Mouse (Mus musculus): ENCODE results near the gene Ercc8. TPM values are rescaled to one million over a fixed set of nuclear protein-coding genes. Genes with fewer than 3 reads are reported as not detected.

The Ercc8 gene
- polyA plus RNA-seq, 1 experiment from 2014 or later, result 11.6 TPM

GRCm38 (mm10) chr13:108229191-108229590 is 70.7 kb downstream of the Ercc8 start:
- no peaks in the 10 kb centered on the region for H3K27me3 ChIP-seq (ENCODE audit: insufficient read depth, low read length)
- no peaks in the 10 kb centered on the region for H3K9me3 ChIP-seq (replicated peaks; ENCODE audit: low read length)
- H3K36me3 ChIP-seq (ENCODE audit: insufficient read depth, low read length), result no peaks in the 10 kb centered on the region
- H3K27ac ChIP-seq, result 0 out of 2 replicates have a peak overlapping the region, but pooled peaks have one; percentile 25
- H3K4me3 ChIP-seq (replicated peaks; ENCODE audit: low read depth, low read length), result no peak overlapping the region
- DNase-seq (ENCODE audit: low spot score), result no peak
- no peak for TF ChIP-seq CTCF (IDR thresholded peaks at IDR 0.05; ENCODE audit: low read depth)
- peak; percentile 57; the same call in 1 of the 2 replicates for ATAC-seq (replicated peaks; ENCODE audit: low FRiP score, low read depth)
- WGBS, result 41% methylated on average over 3 of the region's 3 CpGs
- H3K4me2 ChIP-seq (ENCODE audit: low read length), result no peak overlapping the region
- H3K9ac ChIP-seq (ENCODE audit: low read depth, low read length), result no peak overlapping the region
- H3K4me1 ChIP-seq (replicated peaks; ENCODE audit: insufficient read depth, low read length), result 0 out of 2 replicates have a peak, but pooled peaks cover 7% of the 10 kb centered on the region

- H3K27me3 ChIP-seq (ENCODE audit: insufficient read depth, low read length), result no peaks in the 10 kb centered on the region
- H3K36me3 ChIP-seq (ENCODE audit: insufficient read depth, low read length), result no peaks in the 10 kb centered on the region
- no peak overlapping the region for H3K4me3 ChIP-seq (replicated peaks; ENCODE audit: low read depth, low read length)
- H3K4me2 ChIP-seq (ENCODE audit: low read length), result no peak overlapping the region
- H3K4me1 ChIP-seq (replicated peaks; ENCODE audit: insufficient read depth, low read length), result 0 out of 2 replicates have a peak, but pooled peaks cover 7% of the 10 kb centered on the region
- ATAC-seq (replicated peaks; ENCODE audit: low FRiP score, low read depth) (peak; percentile 57; the same call in 1 of the 2 replicates), DNase-seq (ENCODE audit: low spot score) (peak; percentile 41)
- no peak overlapping the region for H3K9ac ChIP-seq (ENCODE audit: low read depth, low read length)
- peak overlapping the region; percentile 25; the same call in 1 of the 2 replicates for H3K27ac ChIP-seq
- no peak for TF ChIP-seq CTCF (IDR thresholded peaks at IDR 0.05; ENCODE audit: low read depth)
- H3K9me3 ChIP-seq (replicated peaks; ENCODE audit: low read length), result no peaks in the 10 kb centered on the region
- 69% methylated on average over 6 of the region's 6 CpGs for WGBS
These were observed 71.3 kb downstream of the Ercc8 start for GRCm38 (mm10) chr13:108229634-108230330.

GRCm38 (mm10) chr13:108240012-108240411 is 81.5 kb downstream of the Ercc8 start:
- TF ChIP-seq CTCF (IDR thresholded peaks at IDR 0.05; ENCODE audit: low read depth), result no peak
- no peak for ATAC-seq (replicated peaks; ENCODE audit: low FRiP score, low read depth)
- Histone ChIP-seq H3K9me3 (replicated peaks; ENCODE audit: low read length) (no peaks in the 10 kb centered on the region), H3K9ac (ENCODE audit: low read depth, low read length) (no peak overlapping the region), H3K36me3 (ENCODE audit: insufficient read depth, low read length) (no peaks in the 10 kb centered on the region), H3K4me2 (ENCODE audit: low read length) (no peak overlapping the region), H3K27me3 (ENCODE audit: insufficient read depth, low read length) (no peaks in the 10 kb centered on the region), H3K4me1 (replicated peaks; ENCODE audit: insufficient read depth, low read length) (0 out of 2 replicates have a peak, but pooled peaks cover 5% of the 10 kb centered on the region), H3K4me3 (replicated peaks; ENCODE audit: low read depth, low read length) (no peak overlapping the region), H3K27ac (no peak overlapping the region)
- no peak for DNase-seq (ENCODE audit: low spot score)
- WGBS, result 48% methylated on average over 4 of the region's 4 CpGs

- 81% methylated on average over 5 of the region's 5 CpGs for WGBS
- Histone ChIP-seq H3K36me3 (ENCODE audit: insufficient read depth, low read length) (no peaks in the 10 kb centered on the region), H3K4me1 (replicated peaks; ENCODE audit: insufficient read depth, low read length) (0 out of 2 replicates have a peak, but pooled peaks cover 5% of the 10 kb centered on the region), H3K4me2 (ENCODE audit: low read length) (no peak overlapping the region), H3K27ac (no peak overlapping the region), H3K9ac (ENCODE audit: low read depth, low read length) (no peak overlapping the region), H3K9me3 (replicated peaks; ENCODE audit: low read length) (no peaks in the 10 kb centered on the region), H3K27me3 (ENCODE audit: insufficient read depth, low read length) (no peaks in the 10 kb centered on the region), H3K4me3 (replicated peaks; ENCODE audit: low read depth, low read length) (no peak overlapping the region)
- ATAC-seq (replicated peaks; ENCODE audit: low FRiP score, low read depth) (no peak), DNase-seq (ENCODE audit: low spot score) (no peak)
- TF ChIP-seq CTCF (IDR thresholded peaks at IDR 0.05; ENCODE audit: low read depth), result no peak
These were observed 83.2 kb downstream of the Ercc8 start for GRCm38 (mm10) chr13:108241715-108242114.

Other genes starting within 250 kb of the Ercc8 start
- 90.2 and 95.4 TPM in 2 replicates for gene Smim15, start 114.3 kb upstream of the Ercc8 start, polyA plus RNA-seq (2015; fragmentation: Nextera tagmentation; extraction: Ambion mirVana)
- 79.3 and 87.4 TPM in 2 replicates for gene Ndufaf2, start 108 bp upstream of the Ercc8 start, polyA plus RNA-seq (2015; fragmentation: Nextera tagmentation; extraction: Ambion mirVana)
- gene Elovl7, start 55.7 kb downstream of the Ercc8 start, polyA plus RNA-seq (2015; fragmentation: Nextera tagmentation; extraction: Ambion mirVana), result 34.5 and 37.2 TPM in 2 replicates
- gene Depdc1b, start 157.6 kb downstream of the Ercc8 start, polyA plus RNA-seq (2015; fragmentation: Nextera tagmentation; extraction: Ambion mirVana), result 4.1 and 5.9 TPM in 2 replicates

All from kidney, postnatal 0 days (tissue).